Mouse (Mus musculus): ENCODE measurements around the gene Sept1. TPM values are rescaled to one million over a fixed set of nuclear protein-coding genes. Genes with fewer than 3 reads are reported as not detected.

Sept1 gene
- 128 and 141 TPM in 2 replicates for total RNA-seq (2014; fragmentation: Nextera tagmentation)
- total RNA-seq (2017): 51.1 and 54.9 TPM in 2 replicates
- polyA plus RNA-seq (2012): 263 and 305 TPM in 2 replicates

- DNase-seq (ENCODE audit: low spot score) (peak; percentile 85), ATAC-seq (ENCODE audit: extremely low read depth, insufficient number of reproducible peaks, low FRiP score, poor library complexity, severe bottlenecking) (peak; percentile 67)
- Histone ChIP-seq H3K27me3 (ENCODE audit: insufficient read depth, low read length) (no peaks in the 10 kb centered on the region), H3K4me3 (ENCODE audit: low read depth, low read length) (peak within 1 kb of the TSS; percentile 96), H3K36me3 (replicated peaks) (peaks cover 60% of the 10 kb centered on the region), H3K9me3 (replicated peaks) (no peaks in the 10 kb centered on the region), H3K4me1 (ENCODE audit: insufficient read depth, low read depth, low read length) (peaks cover 63% of the 10 kb centered on the region)
- TF ChIP-seq CTCF (IDR thresholded peaks at IDR 0.05; ENCODE audit: low read depth, low read length): no peak
- no peak for TF ChIP-seq POLR2AphosphoS5 (IDR thresholded peaks at IDR 0.05; ENCODE audit: insufficient replicate concordance, low read depth, low read length)
- TF ChIP-seq GATA2 (IDR thresholded peaks at IDR 0.05; ENCODE audit: borderline replicate concordance, low read depth, low read length): no peak
- TF ChIP-seq TAL1 (conservative IDR thresholded peaks at IDR 0.05; ENCODE audit: low read depth, low read length): no peak
- no peak for TF ChIP-seq GATA1 (IDR thresholded peaks at IDR 0.05; ENCODE audit: borderline replicate concordance, low read length)
These were observed at the start of gene Sept1, which contains the start of gene Zfp553 for GRCm38 (mm10) chr7:127232622-127233367. Gene Sept1, minus strand, starts transcription at chr7:127233130. Gene Zfp553, plus strand, starts transcription at chr7:127233061.

GRCm38 (mm10) chr7:127282190-127282589 lies 49.3 kb upstream of the Sept1 start:
- H3K9me3 ChIP-seq (replicated peaks): no peaks in the 10 kb centered on the region
- no peak for TF ChIP-seq CTCF (IDR thresholded peaks at IDR 0.05; ENCODE audit: low read depth, low read length)
- TF ChIP-seq GATA1 (IDR thresholded peaks at IDR 0.05; ENCODE audit: borderline replicate concordance, low read length): no peak
- no peak overlapping the region for H3K4me3 ChIP-seq (ENCODE audit: low read depth, low read length)
- H3K36me3 ChIP-seq (replicated peaks): no peaks in the 10 kb centered on the region
- ATAC-seq (ENCODE audit: extremely low read depth, insufficient number of reproducible peaks, low FRiP score, poor library complexity, severe bottlenecking): no peak
- DNase-seq (ENCODE audit: low spot score): no peak
- H3K27me3 ChIP-seq (ENCODE audit: insufficient read depth, low read length): no peaks in the 10 kb centered on the region; the same call in 1 of the 2 replicates
- peaks cover 45% of the 10 kb centered on the region for H3K4me1 ChIP-seq (ENCODE audit: insufficient read depth, low read depth, low read length)

DNA sequence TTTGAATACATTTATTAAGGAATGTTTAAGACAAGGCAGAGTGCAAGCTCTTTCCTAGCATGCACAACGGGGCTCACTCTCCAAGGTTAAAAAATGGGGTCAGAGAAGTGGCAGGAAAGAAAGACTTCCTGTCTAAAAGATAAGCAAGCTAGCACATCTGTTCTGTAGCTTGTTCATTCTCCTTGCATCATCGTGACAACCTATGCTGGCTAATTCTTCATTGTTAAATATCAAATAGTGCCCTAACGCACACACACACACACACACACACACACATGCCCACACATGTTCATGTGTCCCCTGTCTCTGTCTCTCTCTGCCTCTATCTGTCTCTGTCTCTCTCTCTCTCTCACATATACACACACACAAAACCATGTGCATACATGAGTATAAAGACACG lies 48.2 kb upstream of the Sept1 start:
- Histone ChIP-seq H3K9me3 (replicated peaks) (no peaks in the 10 kb centered on the region), H3K4me1 (ENCODE audit: insufficient read depth, low read depth, low read length) (peaks cover 45% of the 10 kb centered on the region), H3K36me3 (replicated peaks) (no peaks in the 10 kb centered on the region), H3K27me3 (ENCODE audit: insufficient read depth, low read length) (no peaks in the 10 kb centered on the region; the same call in 1 of the 2 replicates), H3K4me3 (ENCODE audit: low read depth, low read length) (no peak overlapping the region)
- no peak for DNase-seq (ENCODE audit: low spot score)
- no peak for TF ChIP-seq POLR2AphosphoS5 (IDR thresholded peaks at IDR 0.05; ENCODE audit: insufficient replicate concordance, low read depth, low read length)
- TF ChIP-seq TAL1 (conservative IDR thresholded peaks at IDR 0.05; ENCODE audit: low read depth, low read length): no peak
- TF ChIP-seq GATA1 (IDR thresholded peaks at IDR 0.05; ENCODE audit: borderline replicate concordance, low read length): no peak
- no peak for TF ChIP-seq GATA2 (IDR thresholded peaks at IDR 0.05; ENCODE audit: borderline replicate concordance, low read depth, low read length)
- ATAC-seq (ENCODE audit: extremely low read depth, insufficient number of reproducible peaks, low FRiP score, poor library complexity, severe bottlenecking): peak; percentile 48; the same call in 1 of the 2 replicates

DNA sequence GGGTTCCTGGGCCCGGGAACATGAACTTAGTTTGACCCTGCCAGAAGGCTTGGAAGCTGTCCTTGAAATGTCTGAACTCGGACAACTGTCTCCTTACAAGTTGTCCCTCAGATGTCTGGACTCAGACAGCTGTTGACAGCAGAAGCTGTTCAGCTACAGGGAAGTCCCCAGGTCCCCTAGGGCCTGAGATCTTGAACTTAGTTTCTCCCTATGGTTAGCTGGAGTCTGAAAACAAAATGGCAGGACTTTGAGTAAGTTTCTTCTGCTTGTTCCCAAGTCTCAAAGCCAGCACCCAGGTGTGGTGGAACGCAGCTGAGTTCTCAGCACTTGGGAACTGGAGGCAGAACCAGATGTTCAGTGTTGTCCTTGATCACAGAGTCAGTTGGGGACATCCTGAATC lies 47.2 kb upstream of the Sept1 start:
- no peaks in the 10 kb centered on the region for H3K27me3 ChIP-seq (ENCODE audit: insufficient read depth, low read length)
- no peak for ATAC-seq (ENCODE audit: extremely low read depth, insufficient number of reproducible peaks, low FRiP score, poor library complexity, severe bottlenecking)
- H3K9me3 ChIP-seq (replicated peaks): no peaks in the 10 kb centered on the region
- H3K36me3 ChIP-seq (replicated peaks): no peaks in the 10 kb centered on the region
- DNase-seq (ENCODE audit: low spot score): no peak
- no peak overlapping the region for H3K4me3 ChIP-seq (ENCODE audit: low read depth, low read length)
- peaks cover 41% of the 10 kb centered on the region for H3K4me1 ChIP-seq (ENCODE audit: insufficient read depth, low read depth, low read length)
- TF ChIP-seq POLR2AphosphoS5 (IDR thresholded peaks at IDR 0.05; ENCODE audit: insufficient replicate concordance, low read depth, low read length) (no peak), TAL1 (conservative IDR thresholded peaks at IDR 0.05; ENCODE audit: low read depth, low read length) (no peak), CTCF (IDR thresholded peaks at IDR 0.05; ENCODE audit: low read depth, low read length) (no peak), GATA2 (IDR thresholded peaks at IDR 0.05; ENCODE audit: borderline replicate concordance, low read depth, low read length) (no peak), GATA1 (IDR thresholded peaks at IDR 0.05; ENCODE audit: borderline replicate concordance, low read length) (no peak)

GRCm38 (mm10) chr7:127278311-127278710 lies 45.4 kb upstream of the Sept1 start:
- TF ChIP-seq GATA1 (IDR thresholded peaks at IDR 0.05; ENCODE audit: borderline replicate concordance, low read length) (no peak), GATA2 (IDR thresholded peaks at IDR 0.05; ENCODE audit: borderline replicate concordance, low read depth, low read length) (no peak), POLR2AphosphoS5 (IDR thresholded peaks at IDR 0.05; ENCODE audit: insufficient replicate concordance, low read depth, low read length) (no peak), CTCF (IDR thresholded peaks at IDR 0.05; ENCODE audit: low read depth, low read length) (no peak), TAL1 (conservative IDR thresholded peaks at IDR 0.05; ENCODE audit: low read depth, low read length) (no peak)
- Histone ChIP-seq H3K4me1 (ENCODE audit: insufficient read depth, low read depth, low read length) (peaks cover 41% of the 10 kb centered on the region), H3K4me3 (ENCODE audit: low read depth, low read length) (no peak overlapping the region), H3K9me3 (replicated peaks) (no peaks in the 10 kb centered on the region), H3K27me3 (ENCODE audit: insufficient read depth, low read length) (no peaks in the 10 kb centered on the region), H3K36me3 (replicated peaks) (no peaks in the 10 kb centered on the region)
- ATAC-seq (ENCODE audit: extremely low read depth, insufficient number of reproducible peaks, low FRiP score, poor library complexity, severe bottlenecking) (no peak), DNase-seq (ENCODE audit: low spot score) (peak; percentile 16)

- DNase-seq (ENCODE audit: low spot score): no peak
- peaks cover 54% of the 10 kb centered on the region for H3K4me1 ChIP-seq (ENCODE audit: insufficient read depth, low read depth, low read length)
- H3K4me3 ChIP-seq (ENCODE audit: low read depth, low read length): no peak overlapping the region
- no peaks in the 10 kb centered on the region for H3K27me3 ChIP-seq (ENCODE audit: insufficient read depth, low read length)
- no peaks in the 10 kb centered on the region for H3K9me3 ChIP-seq (replicated peaks)
- H3K36me3 ChIP-seq (replicated peaks): peaks cover 15% of the 10 kb centered on the region
- no peak for ATAC-seq (ENCODE audit: extremely low read depth, insufficient number of reproducible peaks, low FRiP score, poor library complexity, severe bottlenecking)
- TF ChIP-seq GATA2 (IDR thresholded peaks at IDR 0.05; ENCODE audit: borderline replicate concordance, low read depth, low read length) (no peak), GATA1 (IDR thresholded peaks at IDR 0.05; ENCODE audit: borderline replicate concordance, low read length) (no peak), POLR2AphosphoS5 (IDR thresholded peaks at IDR 0.05; ENCODE audit: insufficient replicate concordance, low read depth, low read length) (no peak), TAL1 (conservative IDR thresholded peaks at IDR 0.05; ENCODE audit: low read depth, low read length) (no peak), CTCF (IDR thresholded peaks at IDR 0.05; ENCODE audit: low read depth, low read length) (no peak)
These were observed 43.6 kb upstream of the Sept1 start for GRCm38 (mm10) chr7:127276519-127276961.

Measured in G1E (cell line).